10 mouse cellular contexts compared by ENCODE assay signal in genomic region chr14:75330621-75331020, GRCm38 (mm10). TPM values are rescaled to one million over a fixed set of nuclear protein-coding genes. Genes with fewer than 3 reads are reported as not detected.
DNase-seq lines count a peak whose midpoint lies in the region; ATAC-seq and TF ChIP-seq lines count a peak whose summit lies in the region.
"Had no signal": no experiment of that assay in that cellular context is flagged by ENCODE, and none has a peak within 500 bp of the region (broad histone marks: within the 10 kb centered on the region; RNA-seq: fewer than 3 reads in every experiment).

No protein-coding gene starts in this region.

- peak; percentile 52 to 61 for DNase-seq in kidney, postnatal 4 days
- peak; percentile 52 for DNase-seq in CD4-positive, CD25-positive, alpha-beta regulatory T cell, adult 2 months (ENCODE audit: low read depth, low spot score)
- DNase-seq in Patski (ENCODE audit: low read depth, low spot score), result no peak
- no peak for DNase-seq in urinary bladder, adult 18-20 months (ENCODE audit: low spot score in 2 of 2)
- no peak for DNase-seq in right cerebral cortex, postnatal 25 days
- DNase-seq in limb, embryonic 10.5 days (ENCODE audit: low spot score), result no peak

- no peak for ATAC-seq in kidney, embryonic 14.5 days (ENCODE audit: low FRiP score, low TSS enrichment)
- no peak for ATAC-seq in Patski
- peak; percentile 52 for ATAC-seq in megakaryocyte, adult 5-6 weeks (ENCODE audit: poor library complexity, severe bottlenecking)

- POLR2A ChIA-PET in Patski (lab: Charles Lee), result no interaction called here

- H3K9ac ChIP-seq in kidney, embryonic 14.5 days (ENCODE audit: low read depth, low read length), result no peak overlapping the region
- H3K9ac ChIP-seq: embryonic facial prominence, embryonic 12.5 days; limb, embryonic 12.5 days had no signal

- H3K4me1 ChIP-seq in kidney, embryonic 14.5 days (ENCODE audit: control insufficient read depth, insufficient read depth, low read length), result no peaks in the 10 kb centered on the region
- H3K4me1 ChIP-seq in limb, embryonic 10.5 days, result no peaks in the 10 kb centered on the region
- H3K4me1 ChIP-seq: embryonic facial prominence, embryonic 12.5 days had no signal

- in situ Hi-C loops in Patski (cut with MboI; ENCODE audit: low pct_unique_long_range_greater_than_20kb), result no loop called here

- WGBS in kidney, embryonic 14.5 days, result 80% methylated on average over 6 of the region's 6 CpGs
- WGBS in limb, embryonic 10.5 days, result 91% methylated on average over 6 of the region's 6 CpGs

- no peak overlapping the region for H3K4me2 ChIP-seq in kidney, embryonic 14.5 days (replicated peaks; ENCODE audit: low read depth, low read length)
- H3K4me2 ChIP-seq: embryonic facial prominence, embryonic 12.5 days; limb, embryonic 12.5 days had no signal

- no peaks in the 10 kb centered on the region for H3K9me3 ChIP-seq in kidney, embryonic 14.5 days (ENCODE audit: control insufficient read depth, low read length)
- no peaks in the 10 kb centered on the region for H3K9me3 ChIP-seq in limb, embryonic 10.5 days (replicated peaks)
- H3K9me3 ChIP-seq: embryonic facial prominence, embryonic 12.5 days; limb, embryonic 12.5 days had no signal

- peaks cover 47% of the 10 kb centered on the region for H3K36me3 ChIP-seq in kidney, embryonic 14.5 days (ENCODE audit: control insufficient read depth, insufficient read depth, low read length)
- peaks cover 62% of the 10 kb centered on the region for H3K36me3 ChIP-seq in limb, embryonic 10.5 days

- H3K27me3 ChIP-seq in kidney, embryonic 14.5 days (ENCODE audit: control insufficient read depth, insufficient read depth, low read length), result no peaks in the 10 kb centered on the region
- H3K27me3 ChIP-seq in Patski, result no peaks in the 10 kb centered on the region
- H3K27me3 ChIP-seq in limb, embryonic 10.5 days (ENCODE audit: low read depth, poor library complexity, severe bottlenecking), result no peaks in the 10 kb centered on the region
- H3K27me3 ChIP-seq: embryonic facial prominence, embryonic 12.5 days; limb, embryonic 12.5 days had no signal

- H3K4me3 ChIP-seq in kidney, embryonic 14.5 days (ENCODE audit: low read length), result no peak overlapping the region
- no peak overlapping the region for H3K4me3 ChIP-seq in limb, embryonic 10.5 days
- H3K4me3 ChIP-seq: embryonic facial prominence, embryonic 12.5 days; limb, embryonic 12.5 days had no signal

- CTCF ChIA-PET in Patski (lab: Charles Lee), result interaction anchor here (2.4 kb wide), 1 partner anchor 10 kb away, joined by 5 read pairs; no protein-coding TSS in a partner anchor

- no peak overlapping the region for H3K27ac ChIP-seq in kidney, embryonic 14.5 days (ENCODE audit: low read depth, low read length)
- no peak overlapping the region for H3K27ac ChIP-seq in limb, embryonic 10.5 days
- H3K27ac ChIP-seq: embryonic facial prominence, embryonic 12.5 days; limb, embryonic 12.5 days had no signal

- TF ChIP-seq CTCF in Patski (IDR thresholded peaks at IDR 0.05), result peak; percentile 58

RNA-seq across cellular contexts. Expression of gene Zc3h13, which starts 46.4 kb away (rescaled TPM):
- polyA plus RNA-seq in kidney, embryonic 14.5 days (2014; fragmentation: Nextera tagmentation; extraction: Ambion mirVana), result 32.4 and 40.2 TPM in 2 replicates
- polyA plus RNA-seq in Patski (2021), result 23.2 TPM
- total RNA-seq in megakaryocyte, adult 5-6 weeks (2015), result 15.2 and 17.8 TPM in 2 replicates
- total RNA-seq in megakaryocyte, adult 5-6 weeks (2017), result 16.4 and 19.1 TPM in 2 replicates
- 34.0 and 38.9 TPM in 2 replicates for polyA plus RNA-seq in limb, embryonic 10.5 days (2016; fragmentation: Nextera tagmentation; extraction: Ambion mirVana)

Comparison
In these comparisons a context has a peak if more than half of its experiments do, and no peak if none do; other contexts are left out.
1. DNase-seq: peak in kidney, postnatal 4 days (2 of 2) and CD4-positive, CD25-positive, alpha-beta regulatory T cell, adult 2 months (single experiment); none in Patski (single experiment), urinary bladder, adult 18-20 months (0 of 2), right cerebral cortex, postnatal 25 days (single experiment) and limb, embryonic 10.5 days (single experiment).